Mouse (Mus musculus): ENCODE measurements around the gene Prpf38b. TPM values are rescaled to one million over a fixed set of nuclear protein-coding genes. Genes with fewer than 3 reads are reported as not detected.

Prpf38b gene
- polyA plus RNA-seq, 1 experiment from 2014 or later, result 50.6 TPM

- H3K27ac ChIP-seq (ENCODE audit: low read depth, low read length), result no peak overlapping the region
- no peak overlapping the region for H3K4me2 ChIP-seq (ENCODE audit: low read length)
- H3K4me1 ChIP-seq (ENCODE audit: control insufficient read depth, insufficient read depth, low read depth, low read length), result peaks cover 10% of the 10 kb centered on the region
- H3K4me3 ChIP-seq (ENCODE audit: low read length), result no peak overlapping the region
- no peaks in the 10 kb centered on the region for H3K36me3 ChIP-seq (ENCODE audit: control insufficient read depth, insufficient read depth, low read length)
- ATAC-seq, result no peak
- no peaks in the 10 kb centered on the region for H3K9me3 ChIP-seq (ENCODE audit: control insufficient read depth, low read length)
- no peaks in the 10 kb centered on the region for H3K27me3 ChIP-seq (replicated peaks; ENCODE audit: control insufficient read depth, insufficient read depth, low read length)
- no peak overlapping the region for H3K9ac ChIP-seq (ENCODE audit: low read depth, low read length)
- 81% methylated on average over 1 of the region's 1 CpGs for WGBS
These were observed 53.8 kb downstream of the Prpf38b start for GRCm38 (mm10) chr3:108857714-108858113.

GRCm38 (mm10) chr3:108857124-108857470 lies 54.4 kb downstream of the Prpf38b start:
- H3K9me3 ChIP-seq (ENCODE audit: control insufficient read depth, low read length), result no peaks in the 10 kb centered on the region
- H3K4me2 ChIP-seq (ENCODE audit: low read length), result no peak overlapping the region
- ATAC-seq, result no peak
- WGBS, result 27% methylated on average over 3 of the region's 3 CpGs
- H3K9ac ChIP-seq (ENCODE audit: low read depth, low read length), result no peak overlapping the region
- no peaks in the 10 kb centered on the region for H3K36me3 ChIP-seq (ENCODE audit: control insufficient read depth, insufficient read depth, low read length)
- H3K4me3 ChIP-seq (ENCODE audit: low read length), result no peak overlapping the region
- no peaks in the 10 kb centered on the region for H3K27me3 ChIP-seq (replicated peaks; ENCODE audit: control insufficient read depth, insufficient read depth, low read length)
- H3K27ac ChIP-seq (ENCODE audit: low read depth, low read length), result no peak overlapping the region
- peaks cover 14% of the 10 kb centered on the region for H3K4me1 ChIP-seq (ENCODE audit: control insufficient read depth, insufficient read depth, low read depth, low read length)

GRCm38 (mm10) chr3:108856386-108857123 lies 55.0 kb downstream of the Prpf38b start:
- ATAC-seq, result peak; percentile 17; the same call in 1 of the 2 replicates
- WGBS, result 42% methylated on average over 8 of the region's 8 CpGs
- H3K27ac ChIP-seq (ENCODE audit: low read depth, low read length), result no peak overlapping the region

GRCm38 (mm10) chr3:108855864-108856263 lies 55.7 kb downstream of the Prpf38b start:
- H3K4me2 ChIP-seq (ENCODE audit: low read length), result no peak overlapping the region
- no peaks in the 10 kb centered on the region for H3K9me3 ChIP-seq (ENCODE audit: control insufficient read depth, low read length)
- ATAC-seq, result peak; percentile 31; the same call in 1 of the 2 replicates
- no peak overlapping the region for H3K27ac ChIP-seq (ENCODE audit: low read depth, low read length)
- H3K27me3 ChIP-seq (replicated peaks; ENCODE audit: control insufficient read depth, insufficient read depth, low read length), result no peaks in the 10 kb centered on the region
- WGBS, result 61% methylated on average over 10 of the region's 10 CpGs
- H3K9ac ChIP-seq (ENCODE audit: low read depth, low read length), result no peak overlapping the region
- peaks cover 16% of the 10 kb centered on the region for H3K4me1 ChIP-seq (ENCODE audit: control insufficient read depth, insufficient read depth, low read depth, low read length)
- no peaks in the 10 kb centered on the region for H3K36me3 ChIP-seq (ENCODE audit: control insufficient read depth, insufficient read depth, low read length)
- H3K4me3 ChIP-seq (ENCODE audit: low read length), result no peak overlapping the region

More at GRCm38 (mm10) chr3:108856386-108857123, 55.0 kb downstream of the Prpf38b start:
- no peaks in the 10 kb centered on the region for H3K27me3 ChIP-seq (replicated peaks; ENCODE audit: control insufficient read depth, insufficient read depth, low read length)
- no peaks in the 10 kb centered on the region for H3K9me3 ChIP-seq (ENCODE audit: control insufficient read depth, low read length)
- H3K4me3 ChIP-seq (ENCODE audit: low read length), result no peak overlapping the region
- H3K4me2 ChIP-seq (ENCODE audit: low read length), result no peak overlapping the region
- peaks cover 16% of the 10 kb centered on the region for H3K4me1 ChIP-seq (ENCODE audit: control insufficient read depth, insufficient read depth, low read depth, low read length)
- no peak overlapping the region for H3K9ac ChIP-seq (ENCODE audit: low read depth, low read length)
- no peaks in the 10 kb centered on the region for H3K36me3 ChIP-seq (ENCODE audit: control insufficient read depth, insufficient read depth, low read length)

- 0 out of 2 replicates have a peak overlapping the region, but pooled peaks have one; percentile 13 for H3K4me2 ChIP-seq (ENCODE audit: low read length)
- ATAC-seq, result peak; percentile 38; the same call in 1 of the 2 replicates
- H3K4me1 ChIP-seq (ENCODE audit: control insufficient read depth, insufficient read depth, low read depth, low read length), result peaks cover 16% of the 10 kb centered on the region
- peak overlapping the region; percentile 39 for H3K9ac ChIP-seq (ENCODE audit: low read depth, low read length)
- H3K36me3 ChIP-seq (ENCODE audit: control insufficient read depth, insufficient read depth, low read length), result no peaks in the 10 kb centered on the region
- 39% methylated on average over 12 of the region's 12 CpGs for WGBS
- peak overlapping the region; percentile 23; the same call in 1 of the 2 replicates for H3K27ac ChIP-seq (ENCODE audit: low read depth, low read length)
- no peaks in the 10 kb centered on the region for H3K27me3 ChIP-seq (replicated peaks; ENCODE audit: control insufficient read depth, insufficient read depth, low read length)
- H3K4me3 ChIP-seq (ENCODE audit: low read length), result no peak overlapping the region
- no peaks in the 10 kb centered on the region for H3K9me3 ChIP-seq (ENCODE audit: control insufficient read depth, low read length)
These were observed 56.2 kb downstream of the Prpf38b start for GRCm38 (mm10) chr3:108855371-108855770.

- H3K4me1 ChIP-seq (ENCODE audit: control insufficient read depth, insufficient read depth, low read depth, low read length), result peaks cover 12% of the 10 kb centered on the region
- H3K27ac ChIP-seq (ENCODE audit: low read depth, low read length), result no peak overlapping the region
- no peaks in the 10 kb centered on the region for H3K36me3 ChIP-seq (ENCODE audit: control insufficient read depth, insufficient read depth, low read length)
- H3K4me2 ChIP-seq (ENCODE audit: low read length), result no peak overlapping the region
- 76% methylated on average over 1 of the region's 1 CpGs for WGBS
- H3K4me3 ChIP-seq (ENCODE audit: low read length), result no peak overlapping the region
- no peaks in the 10 kb centered on the region for H3K9me3 ChIP-seq (ENCODE audit: control insufficient read depth, low read length)
- H3K27me3 ChIP-seq (replicated peaks; ENCODE audit: control insufficient read depth, insufficient read depth, low read length), result no peaks in the 10 kb centered on the region
- H3K9ac ChIP-seq (ENCODE audit: low read depth, low read length), result no peak overlapping the region
- ATAC-seq, result no peak
These were observed 58.3 kb downstream of the Prpf38b start for GRCm38 (mm10) chr3:108853266-108853665.

Other genes starting within 250 kb of the Prpf38b start
- gene Gpsm2, start 189.4 kb downstream of the Prpf38b start, polyA plus RNA-seq (2015; fragmentation: Nextera tagmentation; extraction: Ambion mirVana), result 19.8 and 21.1 TPM in 2 replicates
- not detected in 2 replicates for gene Aknad1, start 172.1 kb downstream of the Prpf38b start, polyA plus RNA-seq (2015; fragmentation: Nextera tagmentation; extraction: Ambion mirVana)
- 16.7 and 17.3 TPM in 2 replicates for gene Stxbp3, start 71.2 kb downstream of the Prpf38b start, polyA plus RNA-seq (2015; fragmentation: Nextera tagmentation; extraction: Ambion mirVana)
- gene Fndc7, start 21.7 kb downstream of the Prpf38b start, polyA plus RNA-seq (2015; fragmentation: Nextera tagmentation; extraction: Ambion mirVana), result 0.05 and 0.06 TPM in 2 replicates
- 3.7 and 3.8 TPM in 2 replicates for gene Henmt1, start 28.1 kb upstream of the Prpf38b start, polyA plus RNA-seq (2015; fragmentation: Nextera tagmentation; extraction: Ambion mirVana)
- not detected in 2 replicates for gene Gm9857, start 28.7 kb upstream of the Prpf38b start, polyA plus RNA-seq (2015; fragmentation: Nextera tagmentation; extraction: Ambion mirVana)
- 11.0 and 12.6 TPM in 2 replicates for gene Fam102b, start 115.9 kb upstream of the Prpf38b start, polyA plus RNA-seq (2015; fragmentation: Nextera tagmentation; extraction: Ambion mirVana)
- gene Slc25a54, start 168.7 kb upstream of the Prpf38b start, polyA plus RNA-seq (2015; fragmentation: Nextera tagmentation; extraction: Ambion mirVana), result not detected in 2 replicates
- gene Slc25a24, start 211.4 kb upstream of the Prpf38b start, polyA plus RNA-seq (2015; fragmentation: Nextera tagmentation; extraction: Ambion mirVana), result 3.6 and 5.7 TPM in 2 replicates

All from hindbrain, embryonic 16.5 days (tissue).